Mouse (Mus musculus) telencephalon, adult 2 months (tissue): ENCODE measurements around the gene Fbp1.
"Not testable (repeated sequence)": the region's sequence is repeated elsewhere in the genome, so short reads cannot be mapped to it uniquely, and the experiment has no call there.

Source experiments
- DNase-seq: peaks from one replicate; pipeline ENCODE4 v3.0.0-alpha.2; 2011; ENCODE audit warnings: low read depth, low spot score

Gene Fbp1

GRCm38 (mm10) chr13:62884536-62884935, 3.5 kb downstream of the Fbp1 start:
- no peak for DNase-seq

GRCm38 (mm10) chr13:62883925-62884324, 4.2 kb downstream of the Fbp1 start:
- DNase-seq: no peak

- DNase-seq: no peak
Observed at GRCm38 (mm10) chr13:62883436-62883835, 4.6 kb downstream of the Fbp1 start.

- no peak for DNase-seq
Observed at GRCm38 (mm10) chr13:62882856-62883255, 5.2 kb downstream of the Fbp1 start.

GRCm38 (mm10) chr13:62881336-62881735, 6.7 kb downstream of the Fbp1 start:
- DNase-seq: no peak

GRCm38 (mm10) chr13:62879831-62880615, 8.1 kb downstream of the Fbp1 start:
- DNase-seq: no peak

GRCm38 (mm10) chr13:62879411-62879810, 8.7 kb downstream of the Fbp1 start:
- no peak for DNase-seq

- DNase-seq: no peak
Observed at GRCm38 (mm10) chr13:62877247-62877646, 10.8 kb downstream of the Fbp1 start.

- DNase-seq: no peak
Observed at GRCm38 (mm10) chr13:62876111-62876510, 12.0 kb downstream of the Fbp1 start.

- no peak for DNase-seq
Observed at GRCm38 (mm10) chr13:62872252-62872651, 15.8 kb downstream of the Fbp1 start.

- no peak for DNase-seq
Observed at GRCm38 (mm10) chr13:62870605-62871004, 17.5 kb downstream of the Fbp1 start.

- no peak for DNase-seq
Observed at GRCm38 (mm10) chr13:62866817-62867216, 21.3 kb downstream of the Fbp1 start.

GRCm38 (mm10) chr13:62865651-62866315, 22.3 kb downstream of the Fbp1 start:
- no peak for DNase-seq

- DNase-seq: no peak
Observed at GRCm38 (mm10) chr13:62863771-62864170, 24.3 kb downstream of the Fbp1 start.

- no peak for DNase-seq
Observed at GRCm38 (mm10) chr13:62862875-62863274, 25.2 kb downstream of the Fbp1 start.

GRCm38 (mm10) chr13:62860068-62860467, 28.0 kb downstream of the Fbp1 start:
- no peak for DNase-seq

GRCm38 (mm10) chr13:62859251-62859650, 28.8 kb downstream of the Fbp1 start:
- not testable (repeated sequence) for DNase-seq

GRCm38 (mm10) chr13:62857941-62858915, 29.9 kb downstream of the Fbp1 start, which contains the start of gene Fbp2:
Gene Fbp2, minus strand, starts transcription at chr13:62858422.
- DNase-seq: no peak

GRCm38 (mm10) chr13:62856850-62857249, 31.2 kb downstream of the Fbp1 start:
- no peak for DNase-seq

- DNase-seq: peak; percentile 58
Observed at GRCm38 (mm10) chr13:62856305-62856675, 31.8 kb downstream of the Fbp1 start.

- no peak for DNase-seq
Observed at GRCm38 (mm10) chr13:62855396-62856304, 32.4 kb downstream of the Fbp1 start.
